Mouse (Mus musculus): ENCODE results near the gene Dlx6.

Gene Dlx6

DNA sequence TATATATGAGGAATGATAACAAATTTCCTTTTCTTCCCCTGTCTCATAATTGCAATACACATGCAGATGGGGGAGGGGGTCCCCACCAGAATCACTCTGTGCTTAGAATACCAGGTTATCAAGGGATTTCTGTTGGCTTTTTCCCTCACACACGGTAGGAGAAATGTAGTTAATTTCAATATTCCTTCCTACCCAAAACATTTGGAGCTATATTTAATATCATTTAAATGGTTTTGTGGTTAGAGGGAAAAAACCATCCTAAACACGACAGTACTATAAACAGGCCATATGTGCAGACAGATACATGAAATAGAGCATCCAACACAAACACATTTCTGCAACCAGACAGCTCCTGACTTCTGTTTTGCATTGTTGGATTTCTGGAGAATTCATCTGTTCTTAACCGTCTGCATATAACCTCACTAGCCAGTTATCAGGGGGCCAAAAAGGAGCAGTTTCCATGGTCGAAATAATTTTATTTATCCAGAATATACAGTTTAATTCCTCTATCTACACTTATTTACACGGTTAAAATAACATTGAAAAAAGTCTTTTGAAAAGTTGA is 14.3 kb downstream of the Dlx6 start:
- DNase-seq (ENCODE audit: low read depth) = no peak

GRCm38 (mm10) chr6:6877981-6878840 is 15.1 kb downstream of the Dlx6 start:
- DNase-seq (ENCODE audit: low read depth) = no peak

DNA sequence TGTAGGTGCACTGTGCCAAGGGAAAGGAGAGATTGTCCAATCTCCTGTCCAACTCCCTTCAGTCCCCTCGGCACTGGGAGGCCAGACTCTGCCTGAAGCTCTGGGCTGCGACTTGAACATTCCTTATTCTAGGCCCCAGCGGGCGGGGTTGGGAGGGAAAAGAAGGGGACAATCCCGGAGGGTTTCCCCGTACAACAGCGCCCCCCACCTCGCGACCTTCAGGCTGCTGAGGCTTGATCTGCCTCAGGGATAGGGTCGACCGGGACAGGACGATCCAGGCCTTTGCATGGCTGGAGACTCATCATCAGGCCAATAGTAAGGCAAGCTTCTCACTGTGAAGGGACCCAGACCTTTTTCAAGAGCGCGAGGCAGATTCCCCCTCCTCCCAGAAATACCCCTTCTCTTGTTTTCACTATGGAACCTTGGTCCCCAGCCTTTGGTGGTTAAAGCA is 15.7 kb downstream of the Dlx6 start:
- no peak for DNase-seq (ENCODE audit: low read depth)

DNA sequence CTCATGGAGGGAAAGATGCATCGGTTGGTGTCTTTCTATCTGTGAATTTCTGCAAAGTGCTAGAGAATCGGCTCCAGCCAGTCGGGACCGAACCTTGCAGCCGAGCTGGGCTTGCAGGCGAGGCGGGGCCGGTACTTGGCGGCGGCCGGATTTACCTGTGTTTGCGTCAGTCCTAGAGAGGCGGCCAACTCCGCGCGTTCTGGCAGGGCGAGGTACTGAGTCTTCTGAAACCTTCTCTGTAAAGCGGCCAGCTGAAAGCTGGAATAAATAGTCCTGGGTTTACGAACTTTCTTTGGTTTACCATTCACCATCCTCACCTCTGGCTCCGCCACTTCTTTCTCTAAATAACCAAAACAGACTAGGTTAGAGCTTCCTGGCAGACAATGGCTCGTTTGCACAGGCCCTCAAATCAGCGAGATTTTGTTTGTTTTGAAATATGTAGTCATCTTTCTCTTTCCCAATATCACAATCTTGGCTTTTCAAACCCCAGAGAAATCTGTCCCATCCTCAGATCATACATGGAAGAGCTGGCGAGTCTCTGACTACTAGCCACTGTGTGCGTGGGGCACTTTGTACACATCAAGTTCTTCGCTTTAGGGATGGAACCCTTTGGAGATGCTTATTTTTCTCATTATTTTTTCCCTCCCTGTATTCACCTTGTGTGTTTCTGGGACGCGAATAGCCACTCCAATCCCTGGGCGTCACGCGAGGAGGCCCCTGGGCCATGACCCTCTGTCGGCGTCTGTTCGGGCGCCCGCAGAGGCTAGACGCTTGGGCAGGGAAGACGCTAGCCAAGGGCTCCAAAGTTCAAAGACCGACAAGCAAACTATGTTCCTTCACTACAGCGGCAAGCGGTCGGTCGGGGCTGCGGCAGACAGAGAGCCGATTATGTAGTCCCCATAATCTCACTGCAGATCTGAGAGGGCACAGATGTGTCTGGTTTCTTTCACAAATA is 16.5 kb downstream of the Dlx6 start:
- no peak for DNase-seq (ENCODE audit: low read depth)

GRCm38 (mm10) chr6:6880361-6881114 is 17.4 kb downstream of the Dlx6 start:
- DNase-seq (ENCODE audit: low read depth) = no peak

DNA sequence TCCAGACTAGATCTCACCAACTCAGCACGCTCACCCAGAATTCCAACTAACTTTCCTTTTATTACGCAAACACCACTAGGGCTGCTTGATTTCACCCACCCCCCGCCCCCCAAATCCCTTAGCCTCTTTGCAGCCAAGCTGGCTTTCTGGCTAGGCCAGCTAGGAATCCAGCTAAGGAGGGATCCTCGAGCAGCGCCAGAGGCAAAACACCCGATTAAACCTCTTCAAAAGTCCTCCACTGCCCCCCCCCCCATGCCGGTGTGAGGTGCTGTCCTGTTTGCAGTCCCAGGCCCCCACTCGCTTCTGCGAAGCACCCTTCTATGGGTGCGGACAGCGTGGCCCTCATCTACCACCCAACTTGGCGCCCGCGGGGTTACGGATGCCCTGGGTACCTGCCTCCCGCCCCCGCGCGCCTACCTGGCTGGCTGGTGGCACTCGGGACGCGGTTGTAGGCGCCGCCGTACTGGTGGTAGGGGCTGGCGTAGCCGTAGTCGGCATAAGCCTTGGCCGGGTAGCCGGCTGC is 18.0 kb downstream of the Dlx6 start:
- DNase-seq (ENCODE audit: low read depth) = no peak

DNA sequence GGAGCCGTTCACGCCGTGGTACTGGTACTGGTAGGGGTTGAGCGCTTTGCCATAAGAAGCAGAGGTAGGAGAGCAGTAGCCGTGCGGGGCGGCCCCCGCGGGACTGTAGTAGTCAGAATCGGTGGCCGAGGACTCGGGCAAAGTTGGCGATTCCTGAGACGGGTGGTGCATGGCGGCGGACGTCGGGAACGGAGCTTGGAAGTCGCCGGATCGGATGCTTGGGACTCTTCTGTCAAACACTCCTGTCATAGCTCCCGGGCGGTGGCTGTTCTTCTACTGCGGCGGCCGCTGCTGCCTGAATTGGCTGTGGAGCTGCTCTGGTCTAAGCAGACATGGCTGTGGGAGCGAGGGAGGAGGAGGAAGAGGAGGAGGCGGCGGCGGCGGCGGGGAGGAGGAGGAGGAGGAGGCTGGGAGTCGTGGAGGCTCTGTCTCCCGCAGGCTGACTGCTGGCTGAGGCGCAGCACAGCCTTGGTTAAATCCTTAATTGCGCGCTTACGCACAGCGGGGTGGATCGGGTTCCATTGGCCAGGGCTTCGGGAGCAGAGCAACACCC is 18.6 kb downstream of the Dlx6 start, which contains the start of gene Dlx5:
TSS of gene Dlx5 (minus strand) at position 448 of the 553 bp plus-strand sequence.
- no peak for DNase-seq (ENCODE audit: low read depth)

GRCm38 (mm10) chr6:6882266-6882797 is 19.2 kb downstream of the Dlx6 start:
- DNase-seq (ENCODE audit: low read depth) = no peak

- DNase-seq (ENCODE audit: low read depth) = no peak
Observed at GRCm38 (mm10) chr6:6884897-6885296, 21.8 kb downstream of the Dlx6 start.

- no peak for DNase-seq (ENCODE audit: low read depth)
Observed at GRCm38 (mm10) chr6:6886225-6886624, 23.1 kb downstream of the Dlx6 start.

- DNase-seq (ENCODE audit: low read depth) = no peak
Observed at GRCm38 (mm10) chr6:6890047-6890446, 26.9 kb downstream of the Dlx6 start.

- DNase-seq (ENCODE audit: low read depth) = no peak
Observed at GRCm38 (mm10) chr6:6909586-6909985, 46.5 kb downstream of the Dlx6 start.

DNA sequence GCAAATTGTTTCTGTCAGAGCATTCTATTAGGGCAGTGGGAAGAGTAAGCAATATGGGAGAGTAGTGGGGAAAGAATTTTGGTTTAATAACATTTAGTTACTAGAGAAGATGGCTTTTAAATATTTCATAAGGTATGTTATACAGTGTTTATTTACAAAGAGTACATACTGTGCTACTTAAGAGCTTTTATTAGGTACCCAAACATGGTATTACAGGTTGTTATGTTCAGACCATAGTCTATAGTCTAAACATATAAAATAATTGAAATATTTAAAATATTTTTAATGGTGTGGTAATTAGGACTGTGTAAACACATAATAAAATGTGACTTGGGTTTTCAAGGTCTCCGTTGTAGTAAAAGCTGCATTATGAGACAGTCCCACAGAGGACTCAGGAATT is 51.2 kb downstream of the Dlx6 start:
- DNase-seq (ENCODE audit: low read depth) = no peak

DNA sequence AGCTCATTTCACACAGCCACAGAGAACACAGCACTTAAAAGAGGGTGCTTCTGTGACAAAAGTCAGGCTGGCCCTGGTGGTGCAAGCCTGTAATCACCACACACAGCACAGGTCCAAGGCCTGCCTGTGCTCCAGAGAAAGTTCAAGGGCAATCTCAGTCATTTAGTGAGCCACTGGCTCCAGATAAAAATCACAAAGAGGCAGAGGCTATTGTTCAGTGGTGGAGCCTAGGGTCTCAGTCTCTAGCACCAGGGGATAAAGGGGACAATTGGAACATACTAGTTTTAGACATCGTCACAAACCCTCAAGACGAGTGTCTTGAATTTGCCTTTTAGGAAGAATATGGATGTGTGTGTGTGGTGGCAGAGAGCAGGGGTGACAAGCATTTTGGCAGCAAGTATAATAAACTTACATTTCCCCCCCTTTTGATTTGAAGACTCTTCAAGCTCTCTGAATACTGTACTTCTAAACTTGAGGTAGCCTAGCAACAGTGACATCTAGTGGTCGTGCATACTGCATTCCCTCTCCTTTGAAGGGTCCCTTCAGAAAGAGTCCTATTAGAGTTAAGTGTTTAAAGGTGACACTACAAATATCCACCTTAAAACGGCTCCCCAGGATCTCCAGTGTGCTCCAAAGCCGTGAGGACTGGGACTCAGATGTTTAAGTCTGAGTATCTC is 51.9 kb downstream of the Dlx6 start:
- DNase-seq (ENCODE audit: low read depth) = peak; percentile 23

GRCm38 (mm10) chr6:6915526-6915915 is 52.4 kb downstream of the Dlx6 start:
- DNase-seq (ENCODE audit: low read depth) = peak; percentile 14

GRCm38 (mm10) chr6:6917334-6917733 is 54.2 kb downstream of the Dlx6 start:
- no peak for DNase-seq (ENCODE audit: low read depth)
